Mouse (Mus musculus) small intestine, adult 2 months (tissue): Measurements from ENCODE around the gene Stambpl1.

Source experiments
- CTCF ChIP-seq: fragments of 200-500 bp; IDR thresholded peaks from 2 replicates; pipeline ENCODE4 v1.5.1; 2012; ENCODE audit warnings: low read depth, mild to moderate bottlenecking, control low read depth, inconsistent platforms, low read length, moderate library complexity, mixed read lengths; ENCODE audit not compliant: insufficient replicate concordance, insufficient read length; ENCODE audit errors: extremely low read depth
- POLR2A ChIP-seq: fragments of 200-500 bp; IDR thresholded peaks from 2 replicates; pipeline ENCODE4 v1.6.1; 2012; ENCODE audit warnings: low read depth, mild to moderate bottlenecking, control low read depth, inconsistent platforms, low read length, moderate library complexity

DNA sequence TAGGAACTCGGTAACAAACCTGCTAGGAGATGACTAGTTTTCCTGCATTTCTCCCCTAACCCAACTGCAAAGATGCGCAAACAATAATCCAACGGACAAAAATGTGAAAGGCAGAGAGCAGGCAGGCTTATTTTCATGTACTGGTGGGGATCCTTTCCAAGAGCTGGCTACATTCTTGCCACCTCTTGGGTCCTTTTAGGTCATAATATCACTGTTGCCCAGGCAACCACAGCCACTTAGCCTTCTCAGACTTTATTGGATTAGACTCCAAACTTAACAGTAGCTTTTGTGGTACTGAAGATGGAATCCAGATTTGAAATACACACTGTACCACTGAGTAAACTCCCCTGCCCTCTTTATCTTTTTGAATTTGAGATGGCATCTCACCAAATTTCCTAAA lies 86.0 kb downstream of the Stambpl1 start:
- no peak for TF ChIP-seq CTCF
- TF ChIP-seq POLR2A = no peak
